Mouse (Mus musculus) kidney, adult 8-10 months (tissue): Measurements from ENCODE around the gene Hao2.

ENCODE experiments used
- DNase-seq, 2 experiments: peaks; one replicate each; pipeline ENCODE4 v3.0.0; 2022

The Hao2 gene

GRCm38 (mm10) chr3:98893057-98893772, at the start of gene Hao2:
Gene Hao2, minus strand, starts transcription at chr3:98893239.
- peak; percentile 46 to 55 for DNase-seq

GRCm38 (mm10) chr3:98941601-98942000, 48.6 kb upstream of the Hao2 start:
- no peak for DNase-seq

DNA sequence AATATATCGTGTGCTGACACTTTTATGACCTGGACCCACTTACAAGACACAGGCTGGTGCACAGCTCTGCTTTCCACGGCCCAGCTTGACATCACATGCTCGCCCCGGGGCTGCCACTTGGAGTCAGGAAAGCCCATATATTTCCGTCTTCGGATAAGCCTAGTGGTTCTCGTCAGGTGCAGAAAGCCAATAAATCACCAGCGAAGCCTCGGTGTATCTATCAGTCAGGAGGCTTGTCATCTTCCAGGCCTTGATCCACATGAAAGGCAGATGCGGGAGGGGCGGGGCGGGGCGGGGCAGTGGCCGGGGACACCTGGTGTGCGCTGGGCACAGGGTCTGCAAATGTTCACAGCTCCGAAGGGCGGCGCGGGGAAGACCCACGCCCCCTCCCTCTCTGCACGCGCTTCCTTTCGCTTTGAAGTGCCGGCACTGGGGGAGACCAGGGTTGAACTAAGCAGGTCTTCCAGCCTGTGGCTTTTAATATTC, 48.1 kb upstream of the Hao2 start:
- no peak for DNase-seq

GRCm38 (mm10) chr3:98940225-98940624, 47.2 kb upstream of the Hao2 start:
- no peak for DNase-seq

DNA sequence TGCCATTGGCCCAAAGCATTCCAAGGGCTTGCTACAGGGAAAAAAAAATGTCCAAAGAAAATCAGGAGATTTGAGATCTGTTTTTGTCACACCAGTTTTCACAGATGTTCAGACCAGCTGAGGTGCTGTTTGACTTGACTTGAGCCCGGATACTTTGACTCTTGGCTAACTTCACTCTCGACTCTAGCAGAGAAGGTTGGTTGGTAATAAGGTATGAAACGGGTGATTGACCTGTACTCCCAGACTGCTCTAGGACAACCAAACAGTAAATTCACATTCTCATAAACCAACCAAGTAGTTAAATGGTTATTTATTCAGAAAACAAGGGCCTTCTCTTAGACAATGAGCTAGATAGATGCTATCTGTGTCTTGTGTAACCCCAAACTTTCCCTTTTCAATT, 43.4 kb upstream of the Hao2 start:
- DNase-seq, result peak; percentile 32 to 74

DNA sequence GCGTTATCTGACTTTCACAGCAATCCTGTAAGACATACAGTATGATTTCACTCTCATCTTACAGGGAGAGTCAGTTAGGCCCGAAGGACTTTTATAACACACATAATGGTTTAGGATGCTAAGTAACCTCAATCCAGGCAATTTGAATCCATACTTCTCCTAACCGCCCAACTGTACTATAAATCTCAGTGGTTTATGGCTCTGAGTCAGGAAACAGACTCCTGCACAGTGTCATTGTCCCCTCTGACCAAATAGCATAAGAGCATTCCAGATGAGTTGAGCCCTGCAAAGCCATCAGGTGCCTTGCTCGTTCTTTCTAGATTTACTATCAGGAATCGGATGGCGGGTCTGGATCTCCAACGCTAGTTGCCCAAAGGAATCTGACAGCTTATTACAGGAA, 41.6 kb upstream of the Hao2 start:
- DNase-seq, result no peak

DNA sequence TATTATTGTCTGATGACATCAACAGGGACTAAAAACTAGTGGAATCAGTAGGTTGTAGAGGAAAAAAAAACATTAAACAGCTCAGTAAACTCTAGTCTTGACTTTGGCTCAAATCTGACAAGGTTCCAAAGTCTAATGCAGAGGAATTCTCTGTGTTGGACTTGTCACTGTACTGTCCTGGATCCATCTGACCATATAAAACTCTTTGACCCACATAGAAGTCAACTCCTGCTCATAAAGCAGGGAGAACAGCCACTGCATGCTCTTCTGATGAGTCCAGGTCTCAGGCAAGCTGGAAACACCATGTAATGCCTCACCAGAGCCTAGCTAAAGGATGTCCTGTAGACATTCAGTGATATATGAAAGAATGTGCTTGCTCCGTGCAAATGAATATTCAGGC, 41.0 kb upstream of the Hao2 start:
- peak; percentile 32 to 83 for DNase-seq

DNA sequence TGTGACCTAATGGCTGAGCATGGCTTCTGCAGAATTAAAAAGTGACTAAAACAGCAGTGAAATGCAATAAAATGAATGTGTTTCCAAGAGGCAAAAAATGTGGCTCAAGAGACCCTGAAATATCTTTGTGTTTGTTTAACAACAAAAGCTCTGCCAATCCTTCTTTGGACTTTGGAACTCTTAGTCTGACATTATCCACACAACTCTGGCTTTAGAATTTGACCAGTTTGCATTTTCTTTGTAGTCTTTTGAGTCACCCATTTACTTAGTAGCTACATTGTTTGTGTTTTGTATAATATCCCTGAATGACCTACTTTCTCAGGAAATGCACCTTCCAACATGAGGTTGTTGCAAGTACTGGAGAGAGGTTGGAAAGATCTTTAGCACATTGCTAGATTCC, 39.4 kb upstream of the Hao2 start:
- DNase-seq, result peak in 1 of 2 experiments; percentile 69

- DNase-seq, result peak; percentile 58 to 64
Measured at GRCm38 (mm10) chr3:98931836-98932235, 38.8 kb upstream of the Hao2 start.

- no peak for DNase-seq
Measured at GRCm38 (mm10) chr3:98920417-98920816, 27.4 kb upstream of the Hao2 start.

DNA sequence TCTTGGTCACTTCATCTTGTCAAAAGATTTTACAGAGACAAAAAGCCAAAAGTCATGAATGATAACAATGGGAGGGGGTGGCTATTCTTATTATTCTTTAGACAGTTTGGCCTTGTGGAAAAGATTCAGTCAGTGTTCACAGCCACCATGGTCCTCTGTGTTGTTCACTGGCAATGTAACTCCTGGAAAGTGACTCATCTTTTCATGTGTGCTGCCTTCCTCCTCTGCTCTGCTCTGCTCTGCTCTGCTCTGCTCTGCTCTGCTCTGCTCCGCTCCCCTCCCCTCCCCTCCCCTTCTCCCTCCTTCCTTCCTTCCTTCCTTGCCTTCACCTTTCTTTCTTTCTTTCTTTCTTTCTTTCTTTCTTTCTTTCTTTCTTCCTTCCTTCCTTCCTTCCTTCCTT, 24.2 kb upstream of the Hao2 start:
- no peak for DNase-seq

GRCm38 (mm10) chr3:98916856-98917255, 23.8 kb upstream of the Hao2 start:
- DNase-seq, result no peak

DNA sequence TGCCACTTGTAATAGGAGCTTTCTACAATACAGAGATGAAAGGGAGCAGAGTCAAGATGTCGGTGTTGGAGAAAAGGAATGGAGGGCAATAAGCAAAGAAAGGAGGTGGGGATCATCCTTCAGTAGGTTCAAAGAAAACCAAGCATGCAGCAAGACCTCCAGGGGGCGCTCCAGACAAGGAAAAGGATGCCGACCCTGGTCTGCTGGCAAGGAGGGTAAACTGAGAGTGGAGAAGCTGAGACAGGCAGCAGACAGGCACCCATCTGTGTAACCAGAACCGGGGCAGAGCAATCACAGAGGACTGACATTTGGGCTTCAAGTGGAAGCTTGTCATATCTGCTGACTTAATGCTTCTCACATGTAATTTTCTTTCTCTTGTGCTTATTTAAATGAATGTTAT, 22.6 kb upstream of the Hao2 start:
- DNase-seq, result peak in 1 of 2 experiments; percentile 58

- DNase-seq, result no peak
Measured at GRCm38 (mm10) chr3:98913591-98913990, 20.6 kb upstream of the Hao2 start.

GRCm38 (mm10) chr3:98897606-98898005, 4.6 kb upstream of the Hao2 start:
- no peak for DNase-seq

GRCm38 (mm10) chr3:98895071-98895601, 2.1 kb upstream of the Hao2 start:
- peak; percentile 30 to 50 for DNase-seq

- DNase-seq, result no peak
Measured at GRCm38 (mm10) chr3:98890430-98890829, 2.6 kb downstream of the Hao2 start.

GRCm38 (mm10) chr3:98888206-98888605, 4.8 kb downstream of the Hao2 start:
- DNase-seq, result no peak

GRCm38 (mm10) chr3:98880831-98881230, 12.2 kb downstream of the Hao2 start:
- DNase-seq, result no peak

DNA sequence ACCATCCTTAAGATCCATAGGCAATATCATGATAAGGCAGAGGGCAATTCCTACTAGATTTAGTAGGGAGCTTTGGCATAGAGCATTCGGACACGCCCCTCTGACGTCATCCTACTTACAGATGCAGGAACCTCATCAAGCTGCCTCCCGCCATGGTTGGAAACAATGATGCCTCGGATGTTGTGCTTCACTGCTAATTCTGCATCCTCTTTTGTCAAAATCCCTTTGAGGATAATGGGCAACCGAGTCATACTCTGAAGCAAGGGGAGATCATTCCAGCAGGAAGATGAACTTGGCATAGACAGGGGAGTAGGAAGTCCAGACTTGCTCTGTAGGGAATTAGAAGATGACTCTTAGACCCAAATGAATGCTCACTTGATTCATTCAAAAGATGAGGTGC, 12.8 kb downstream of the Hao2 start:
- DNase-seq, result no peak

DNA sequence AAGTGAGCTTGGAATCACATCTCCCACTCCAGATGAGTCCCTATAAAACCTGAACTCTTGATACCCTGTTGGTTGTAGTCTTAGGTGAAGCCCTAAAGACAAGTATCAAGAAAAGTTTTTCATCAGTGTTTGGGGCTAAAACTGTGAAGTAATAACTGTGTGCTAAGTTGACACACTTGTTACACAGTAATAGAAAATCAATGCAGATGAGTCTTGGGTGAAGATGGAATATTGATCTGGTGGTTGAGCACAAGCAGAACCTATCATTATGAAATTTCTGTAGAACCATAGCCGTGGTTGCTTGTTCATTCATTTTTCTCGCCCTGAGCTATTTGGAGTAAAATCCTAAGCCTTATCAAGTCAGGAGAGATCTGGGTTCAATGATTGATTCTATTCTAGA, 24.8 kb downstream of the Hao2 start:
- DNase-seq, result no peak

- no peak for DNase-seq
Measured at GRCm38 (mm10) chr3:98862800-98863199, 30.2 kb downstream of the Hao2 start.

DNA sequence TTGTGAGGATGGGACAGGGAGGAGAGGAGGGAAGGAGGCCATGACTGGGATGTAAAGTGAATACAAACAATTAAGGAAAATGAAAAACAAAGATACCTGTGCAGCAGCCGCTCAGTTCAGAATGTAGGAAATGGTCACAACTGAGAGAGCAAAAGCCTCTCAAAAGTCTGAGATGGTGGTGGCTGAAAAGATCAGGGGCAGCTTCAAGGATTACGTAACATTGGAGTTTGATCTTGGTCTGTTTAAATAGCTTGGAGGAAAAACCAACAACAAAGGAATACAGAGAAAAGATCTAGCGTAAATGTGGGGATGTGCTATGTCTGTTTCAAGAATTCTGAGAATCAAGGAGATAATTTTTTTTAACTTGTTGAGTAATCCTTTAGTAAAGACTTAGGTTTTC, 33.5 kb downstream of the Hao2 start, which contains the start of gene Hsd3b1:
TSS of gene Hsd3b1 (minus strand) at position 219 of the 400 bp plus-strand sequence.
- DNase-seq, result no peak

- no peak for DNase-seq
Measured at GRCm38 (mm10) chr3:98858051-98858450, 35.0 kb downstream of the Hao2 start.

DNA sequence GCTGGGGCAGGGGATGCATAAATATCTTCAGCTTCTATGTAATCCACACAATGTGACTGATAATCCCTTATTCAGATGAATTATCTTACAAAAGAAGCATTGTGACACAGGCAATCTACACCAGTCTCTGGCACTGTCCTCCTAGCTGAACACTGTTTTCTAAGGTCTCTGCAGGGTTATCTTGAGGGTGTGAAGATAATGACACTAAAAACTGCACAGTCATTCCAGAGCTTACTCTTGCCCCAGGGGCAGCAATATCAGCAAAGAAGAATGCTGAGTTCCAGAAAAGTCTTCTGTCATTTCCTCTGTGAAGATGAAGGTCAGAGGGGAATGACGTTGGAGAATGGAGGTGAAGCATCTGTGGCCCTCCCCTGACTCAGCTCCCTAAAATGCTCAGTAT, 36.1 kb downstream of the Hao2 start:
- DNase-seq, result no peak
